Mouse (Mus musculus) CH12F3 (cell line): ENCODE measurements around the gene Prkcb.

ENCODE experiments used
- in situ Hi-C: fragments of 300-500 bp; cut with MboI; formaldehyde crosslinking; loops from 2 replicates; pipeline ENCODE4 v1.14.3; 2020; ENCODE audit warnings: low sequenced_read_pairs

Prkcb gene

GRCm38 (mm10) chr7:122575506-122575905 is 287.0 kb downstream of the Prkcb start:
- in situ Hi-C loops = no loop called here

GRCm38 (mm10) chr7:122577571-122577970 is 289.0 kb downstream of the Prkcb start:
- in situ Hi-C loops = no loop called here

GRCm38 (mm10) chr7:122579461-122580157 is 291.1 kb downstream of the Prkcb start:
- in situ Hi-C loops = no loop called here

- in situ Hi-C loops = no loop called here
Measured at GRCm38 (mm10) chr7:122580158-122580475, 291.6 kb downstream of the Prkcb start.

GRCm38 (mm10) chr7:122584421-122585151 is 296.0 kb downstream of the Prkcb start:
- in situ Hi-C loops = no loop called here

- in situ Hi-C loops = no loop called here
Measured at GRCm38 (mm10) chr7:122595897-122596296, 307.3 kb downstream of the Prkcb start.

- in situ Hi-C loops = no loop called here
Measured at GRCm38 (mm10) chr7:122596596-122597170, 308.1 kb downstream of the Prkcb start.

GRCm38 (mm10) chr7:122597313-122597712 is 308.8 kb downstream of the Prkcb start:
- in situ Hi-C loops = no loop called here

- in situ Hi-C loops = no loop called here
Measured at GRCm38 (mm10) chr7:122600856-122601255, 312.3 kb downstream of the Prkcb start.

GRCm38 (mm10) chr7:122605066-122605465 is 316.5 kb downstream of the Prkcb start:
- in situ Hi-C loops = no loop called here

- in situ Hi-C loops = no loop called here
Measured at GRCm38 (mm10) chr7:122609420-122609819, 320.9 kb downstream of the Prkcb start.

- in situ Hi-C loops = no loop called here
Measured at GRCm38 (mm10) chr7:122610161-122610560, 321.6 kb downstream of the Prkcb start.

GRCm38 (mm10) chr7:122613876-122614275 is 325.3 kb downstream of the Prkcb start:
- in situ Hi-C loops = no loop called here

GRCm38 (mm10) chr7:122622125-122622774 is 333.7 kb downstream of the Prkcb start:
- in situ Hi-C loops = no loop called here

GRCm38 (mm10) chr7:122623753-122624152 is 335.2 kb downstream of the Prkcb start:
- in situ Hi-C loops = no loop called here

GRCm38 (mm10) chr7:122628050-122628449 is 339.5 kb downstream of the Prkcb start:
- in situ Hi-C loops = no loop called here

- in situ Hi-C loops = no loop called here
Measured at GRCm38 (mm10) chr7:122630386-122630785, 341.8 kb downstream of the Prkcb start.

- in situ Hi-C loops = no loop called here
Measured at GRCm38 (mm10) chr7:122631151-122631550, 342.6 kb downstream of the Prkcb start.

GRCm38 (mm10) chr7:122632946-122633345 is 344.4 kb downstream of the Prkcb start:
- in situ Hi-C loops = no loop called here

GRCm38 (mm10) chr7:122633463-122633862 is 344.9 kb downstream of the Prkcb start:
- in situ Hi-C loops = no loop called here

- in situ Hi-C loops = no loop called here
Measured at GRCm38 (mm10) chr7:122643676-122644075, 355.1 kb downstream of the Prkcb start.

GRCm38 (mm10) chr7:122649306-122649705 is 360.8 kb downstream of the Prkcb start:
- in situ Hi-C loops = no loop called here
